Mouse (Mus musculus): ENCODE measurements around the gene Pcsk4. TPM values are rescaled to one million over a fixed set of nuclear protein-coding genes. Genes with fewer than 3 reads are reported as not detected.

The Pcsk4 gene
- polyA plus RNA-seq, 1 experiment = 0.55 TPM

DNA sequence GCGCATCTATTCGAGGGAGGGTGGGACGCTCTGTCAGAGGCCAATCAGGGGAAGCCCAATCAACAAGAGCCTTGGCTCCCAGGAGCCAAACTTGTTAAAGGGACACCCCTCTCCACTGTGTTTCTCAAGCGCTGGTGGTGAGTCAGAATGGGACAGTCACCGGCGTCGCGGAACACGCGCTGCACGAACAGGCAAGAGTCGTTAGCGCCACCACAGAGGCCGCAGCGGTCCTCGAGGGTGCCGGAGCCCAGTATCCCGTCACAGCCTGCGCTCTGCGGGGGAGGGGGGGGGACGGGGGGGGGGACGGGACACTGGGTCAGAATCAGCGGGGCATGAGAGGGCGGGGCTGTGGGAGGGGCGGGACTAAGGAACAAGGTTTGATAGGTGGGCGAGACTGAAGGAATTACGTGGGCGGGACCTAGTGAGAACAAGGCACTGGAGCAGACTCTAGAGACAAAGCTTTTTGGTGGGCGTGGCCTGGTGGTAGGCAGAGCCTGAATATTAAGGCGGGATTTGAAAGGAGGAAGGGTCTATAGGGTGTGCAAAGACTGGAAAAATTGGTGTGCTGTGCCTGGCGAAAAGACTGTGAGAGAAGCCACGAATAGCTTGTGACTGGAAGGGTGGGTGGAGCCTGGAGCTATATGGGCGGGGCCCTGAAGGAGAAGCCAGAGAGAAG is 13.6 kb upstream of the Pcsk4 start:
- Histone ChIP-seq H3K4me3 (replicated peaks) (peak overlapping the region; percentile 69), H3K27me3 (ENCODE audit: control insufficient read depth) (peaks cover 51% of the 10 kb centered on the region), H3K9me3 (ENCODE audit: control insufficient read depth, low read length) (peaks cover 17% of the 10 kb centered on the region), H3K36me3 (ENCODE audit: control insufficient read depth) (peaks cover 3% of the 10 kb centered on the region; the same call in 1 of the 2 replicates), H3K4me1 (ENCODE audit: control insufficient read depth) (peaks cover 85% of the 10 kb centered on the region)
- no peak for TF ChIP-seq TAL1 (IDR thresholded peaks at IDR 0.05; ENCODE audit: low read length)
- no peak for TF ChIP-seq GATA1 (IDR thresholded peaks at IDR 0.05; ENCODE audit: low read length)

- Histone ChIP-seq H3K4me1 (ENCODE audit: control insufficient read depth) (peaks cover 79% of the 10 kb centered on the region), H3K9me3 (ENCODE audit: control insufficient read depth, low read length) (peaks cover 17% of the 10 kb centered on the region), H3K36me3 (ENCODE audit: control insufficient read depth) (peaks cover 3% of the 10 kb centered on the region), H3K4me3 (replicated peaks) (peak overlapping the region; percentile 69), H3K27me3 (ENCODE audit: control insufficient read depth) (peaks cover 46% of the 10 kb centered on the region)
- TF ChIP-seq TAL1 (IDR thresholded peaks at IDR 0.05; ENCODE audit: low read length) = no peak
- no peak for TF ChIP-seq GATA1 (IDR thresholded peaks at IDR 0.05; ENCODE audit: low read length)
Measured at GRCm38 (mm10) chr10:80342305-80342748, 13.0 kb upstream of the Pcsk4 start.

GRCm38 (mm10) chr10:80341491-80342304 is 12.4 kb upstream of the Pcsk4 start:
- peak overlapping the region; percentile 69 for H3K4me3 ChIP-seq (replicated peaks)
- peaks cover 75% of the 10 kb centered on the region for H3K4me1 ChIP-seq (ENCODE audit: control insufficient read depth)
- peaks cover 9% of the 10 kb centered on the region for H3K36me3 ChIP-seq (ENCODE audit: control insufficient read depth)
- H3K9me3 ChIP-seq (ENCODE audit: control insufficient read depth, low read length) = peaks cover 17% of the 10 kb centered on the region
- TF ChIP-seq GATA1 (IDR thresholded peaks at IDR 0.05; ENCODE audit: low read length) = no peak
- peaks cover 41% of the 10 kb centered on the region for H3K27me3 ChIP-seq (ENCODE audit: control insufficient read depth)

DNA sequence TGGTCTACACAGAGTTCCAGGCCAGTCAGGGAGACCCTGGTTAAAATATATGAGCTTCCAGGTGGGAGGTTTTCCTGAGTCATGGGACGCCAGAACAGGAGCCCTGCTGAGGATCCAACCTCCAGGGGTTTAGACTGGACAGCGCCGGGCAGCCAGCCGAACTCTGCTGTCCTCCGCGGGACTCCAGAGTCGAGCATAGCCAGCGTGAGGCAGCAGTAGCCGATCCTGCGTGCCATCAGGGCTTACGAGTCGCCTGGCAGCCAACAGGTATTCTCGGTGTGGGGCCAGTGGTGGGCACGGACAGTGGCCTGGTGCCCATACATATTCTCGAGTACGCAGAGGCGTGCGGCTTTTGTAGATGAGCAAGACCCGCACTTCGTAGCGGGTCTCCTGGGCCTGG is 11.7 kb upstream of the Pcsk4 start:
- TF ChIP-seq TAL1 (IDR thresholded peaks at IDR 0.05; ENCODE audit: low read length) (no peak), GATA1 (IDR thresholded peaks at IDR 0.05; ENCODE audit: low read length) (no peak)
- Histone ChIP-seq H3K4me3 (replicated peaks) (no peak overlapping the region), H3K27me3 (ENCODE audit: control insufficient read depth) (peaks cover 39% of the 10 kb centered on the region), H3K36me3 (ENCODE audit: control insufficient read depth) (peaks cover 16% of the 10 kb centered on the region), H3K4me1 (ENCODE audit: control insufficient read depth) (peaks cover 77% of the 10 kb centered on the region), H3K9me3 (ENCODE audit: control insufficient read depth, low read length) (peaks cover 17% of the 10 kb centered on the region)

DNA sequence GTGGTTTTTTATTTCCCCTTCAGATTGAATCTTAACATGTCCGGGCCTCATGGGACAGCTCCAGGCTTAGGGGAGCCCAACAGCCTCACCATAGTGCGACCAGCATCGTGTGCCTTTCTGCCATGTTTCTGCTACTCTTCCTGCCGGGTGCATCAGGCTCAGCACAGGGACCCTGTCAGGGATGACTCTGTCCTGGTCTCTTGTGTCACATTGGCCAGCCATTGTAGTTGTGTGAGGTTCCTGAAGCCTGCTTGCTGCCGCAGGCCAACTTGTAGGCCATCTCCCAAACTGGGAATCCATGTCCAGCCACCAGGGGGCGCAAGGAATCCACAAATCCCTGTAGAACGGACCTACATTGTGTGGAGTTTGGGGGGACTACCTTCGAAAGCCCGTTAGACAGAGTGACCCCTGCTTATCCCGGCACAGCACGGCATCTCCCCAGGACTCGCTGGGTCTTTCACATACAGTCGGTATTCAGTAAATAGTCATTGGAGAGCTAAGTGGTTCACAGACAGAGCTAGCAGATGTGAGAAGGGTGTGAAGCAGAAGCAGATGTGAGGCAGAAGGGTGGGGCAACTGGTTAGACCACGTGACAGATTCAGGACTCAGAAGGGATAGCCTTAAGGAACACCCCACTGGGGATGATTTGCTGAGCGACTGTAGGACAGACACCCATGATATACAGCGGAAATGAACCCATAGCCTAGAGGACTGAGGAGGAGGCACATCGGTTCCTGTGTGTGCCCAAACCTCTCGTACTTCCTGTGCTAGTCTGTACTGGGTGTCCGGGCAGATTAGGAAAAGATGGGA is 10.8 kb upstream of the Pcsk4 start:
- TF ChIP-seq TAL1 (IDR thresholded peaks at IDR 0.05; ENCODE audit: low read length) (no peak), GATA1 (IDR thresholded peaks at IDR 0.05; ENCODE audit: low read length) (no peak)
- peaks cover 25% of the 10 kb centered on the region for H3K9me3 ChIP-seq (ENCODE audit: control insufficient read depth, low read length)
- H3K4me1 ChIP-seq (ENCODE audit: control insufficient read depth) = peaks cover 74% of the 10 kb centered on the region
- H3K27me3 ChIP-seq (ENCODE audit: control insufficient read depth) = peaks cover 35% of the 10 kb centered on the region
- H3K4me3 ChIP-seq (replicated peaks) = peak overlapping the region; percentile 40
- H3K36me3 ChIP-seq (ENCODE audit: control insufficient read depth) = peaks cover 25% of the 10 kb centered on the region

- Histone ChIP-seq H3K36me3 (ENCODE audit: control insufficient read depth) (peaks cover 60% of the 10 kb centered on the region), H3K4me3 (replicated peaks) (no peak overlapping the region), H3K9me3 (ENCODE audit: control insufficient read depth, low read length) (peaks cover 27% of the 10 kb centered on the region), H3K27me3 (ENCODE audit: control insufficient read depth) (peaks cover 13% of the 10 kb centered on the region), H3K4me1 (ENCODE audit: control insufficient read depth) (peaks cover 71% of the 10 kb centered on the region)
- TF ChIP-seq GATA1 (IDR thresholded peaks at IDR 0.05; ENCODE audit: low read length) = no peak
- no peak for TF ChIP-seq TAL1 (IDR thresholded peaks at IDR 0.05; ENCODE audit: low read length)
Measured at GRCm38 (mm10) chr10:80336263-80336662, 7.0 kb upstream of the Pcsk4 start.

GRCm38 (mm10) chr10:80332525-80332989 is 3.3 kb upstream of the Pcsk4 start:
- H3K4me3 ChIP-seq (replicated peaks) = peak overlapping the region; percentile 71
- H3K4me1 ChIP-seq (ENCODE audit: control insufficient read depth) = peaks cover 82% of the 10 kb centered on the region

GRCm38 (mm10) chr10:80331636-80332524 is 2.6 kb upstream of the Pcsk4 start:
- Histone ChIP-seq H3K4me3 (replicated peaks) (peak overlapping the region; percentile 71), H3K36me3 (ENCODE audit: control insufficient read depth) (peaks cover 54% of the 10 kb centered on the region), H3K27me3 (ENCODE audit: control insufficient read depth) (no peaks in the 10 kb centered on the region; the same call in 1 of the 2 replicates), H3K9me3 (ENCODE audit: control insufficient read depth, low read length) (peaks cover 29% of the 10 kb centered on the region), H3K4me1 (ENCODE audit: control insufficient read depth) (peaks cover 82% of the 10 kb centered on the region)
- TF ChIP-seq TAL1 (IDR thresholded peaks at IDR 0.05; ENCODE audit: low read length) = peak; percentile 84
- TF ChIP-seq GATA1 (IDR thresholded peaks at IDR 0.05; ENCODE audit: low read length) = peak; percentile 82

More at GRCm38 (mm10) chr10:80332525-80332989, 3.3 kb upstream of the Pcsk4 start:
- Histone ChIP-seq H3K27me3 (ENCODE audit: control insufficient read depth) (no peaks in the 10 kb centered on the region; the same call in 1 of the 2 replicates), H3K36me3 (ENCODE audit: control insufficient read depth) (peaks cover 59% of the 10 kb centered on the region), H3K9me3 (ENCODE audit: control insufficient read depth, low read length) (peaks cover 29% of the 10 kb centered on the region)
- no peak for TF ChIP-seq TAL1 (IDR thresholded peaks at IDR 0.05; ENCODE audit: low read length)

Measured in erythroblast, embryonic 14.5 days (primary cell).